Mouse (Mus musculus) myocyte (in vitro differentiated cells): ENCODE results near the gene Vps26c. TPM values are rescaled to one million over a fixed set of nuclear protein-coding genes. Genes with fewer than 3 reads are reported as not detected.
"Not testable (repeated sequence)": the region's sequence is repeated elsewhere in the genome, so short reads cannot be mapped to it uniquely, and the experiment has no call there.

ENCODE experiments used
- H3K27me3 ChIP-seq: one replicate; pipeline ENCODE4 v1.6.1; 2011; ENCODE audit not compliant: control insufficient read depth, insufficient read depth, insufficient read length
- H3K36me3 ChIP-seq: one replicate; pipeline ENCODE4 v1.6.1; 2011; ENCODE audit not compliant: control insufficient read depth, insufficient read depth
- H3K4me2 ChIP-seq: one replicate; pipeline ENCODE4 v1.6.1; 2011; ENCODE audit warnings: low read depth, control low read depth
- H3K4me3 ChIP-seq: one replicate; pipeline ENCODE4 v1.5.1; 2011; ENCODE audit warnings: mild to moderate bottlenecking, control low read depth, moderate library complexity
- H3K79me2 ChIP-seq: one replicate; pipeline ENCODE4 v1.6.1; 2011; ENCODE audit not compliant: control insufficient read depth, insufficient read depth
- H3ac ChIP-seq: one replicate; pipeline ENCODE4 v1.6.1; 2011; ENCODE audit not compliant: control insufficient read depth, insufficient read length
- CEBPB ChIP-seq: IDR thresholded peaks from 2 replicates; pipeline ENCODE4 v1.6.1; 2011; ENCODE audit warnings: mild to moderate bottlenecking, moderate library complexity; ENCODE audit not compliant: poor library complexity, insufficient read depth, severe bottlenecking
- E2F4 ChIP-seq: IDR thresholded peaks from one replicate; pipeline ENCODE4 v1.6.1; 2011; ENCODE audit warnings: mild to moderate bottlenecking, control low read depth, moderate library complexity; ENCODE audit not compliant: insufficient read depth
- MAX ChIP-seq: IDR thresholded peaks from one replicate; pipeline ENCODE4 v1.6.1; 2011; ENCODE audit warnings: low read depth, mild to moderate bottlenecking, control low read depth
- MYOD1 ChIP-seq, 3 experiments: IDR thresholded peaks; one replicate each; pipeline ENCODE4 v1.6.1; 2011; ENCODE audit warnings: control low read depth in 2 of 3, low read depth in 2 of 3, mild to moderate bottlenecking in 2 of 3, moderate library complexity in 1 of 3; ENCODE audit not compliant: insufficient read length in 2 of 3, control insufficient read depth in 1 of 3
- MYOG ChIP-seq, 3 experiments: IDR thresholded peaks; one replicate each; pipeline ENCODE4 v1.6.1; 2011; ENCODE audit warnings: control low read depth in 2 of 3, low read depth in 2 of 3, mild to moderate bottlenecking in 2 of 3; ENCODE audit not compliant: insufficient read length in 2 of 3, control insufficient read depth in 1 of 3, insufficient read depth in 1 of 3
- POLR2A ChIP-seq: IDR thresholded peaks from one replicate; pipeline ENCODE4 v1.6.1; 2011; ENCODE audit warnings: low read depth, mild to moderate bottlenecking, control low read depth, moderate library complexity; ENCODE audit not compliant: insufficient read length
- POLR2AphosphoS2 ChIP-seq: IDR thresholded peaks from one replicate; pipeline ENCODE4 v1.6.1; 2011; ENCODE audit warnings: low read depth, control low read depth; ENCODE audit not compliant: insufficient read length
- REST ChIP-seq: IDR thresholded peaks from one replicate; pipeline ENCODE4 v1.6.1; 2011; ENCODE audit warnings: mild to moderate bottlenecking, control low read depth, moderate library complexity; ENCODE audit not compliant: insufficient read depth, insufficient read length
- SRF ChIP-seq: IDR thresholded peaks from one replicate; pipeline ENCODE4 v1.6.1; 2011; ENCODE audit warnings: low read depth; ENCODE audit not compliant: control insufficient read depth, insufficient read length
- TCF12 ChIP-seq: IDR thresholded peaks from one replicate; pipeline ENCODE4 v1.6.1; 2011; ENCODE audit warnings: mild to moderate bottlenecking, control low read depth; ENCODE audit not compliant: poor library complexity, insufficient read depth, severe bottlenecking
- TCF3 ChIP-seq: IDR thresholded peaks from one replicate; pipeline ENCODE4 v1.6.1; 2011; ENCODE audit warnings: low read depth, control low read depth; ENCODE audit not compliant: insufficient read length
- USF1 ChIP-seq: IDR thresholded peaks from one replicate; pipeline ENCODE4 v1.6.1; 2011; ENCODE audit warnings: low read depth, mild to moderate bottlenecking, control low read depth, moderate library complexity
- polyA plus RNA-seq: library from polyadenylated mRNA; unstranded; fragments of >200 nt; fragmentation: generic; extraction: Trizol; gene quantifications from one replicate; pipeline ENCODE4 v1.2.1, GENCODE M21; 2012; ENCODE audit warnings: missing spikeins

Gene Vps26c
- polyA plus RNA-seq, 1 experiment: 58.3 TPM

GRCm38 (mm10) chr16:94509983-94510382 lies 16.6 kb downstream of the Vps26c start:
- peaks cover 12% of the 10 kb centered on the region for H3K79me2 ChIP-seq
- H3K36me3 ChIP-seq: peaks cover 20% of the 10 kb centered on the region
- no peaks in the 10 kb centered on the region for H3K27me3 ChIP-seq
- no peak overlapping the region for H3K4me2 ChIP-seq
- no peak overlapping the region for H3ac ChIP-seq
- H3K4me3 ChIP-seq: no peak overlapping the region
- TF ChIP-seq REST (no peak), E2F4 (no peak), MAX (no peak), USF1 (no peak), SRF (no peak), POLR2A (no peak), MYOG (IDR thresholded peaks at IDR 0.05; ENCODE audit: control insufficient read depth in 1 of 3, insufficient read depth in 1 of 3, insufficient read length in 2 of 3, low read depth in 2 of 3) (no peak), TCF12 (no peak), CEBPB (no peak), TCF3 (no peak), POLR2AphosphoS2 (no peak)

- Histone ChIP-seq H3K36me3 (peaks cover 30% of the 10 kb centered on the region), H3K79me2 (peaks cover 2% of the 10 kb centered on the region), H3ac (no peak overlapping the region), H3K27me3 (no peaks in the 10 kb centered on the region), H3K4me3 (no peak overlapping the region), H3K4me2 (no peak overlapping the region)
- TF ChIP-seq USF1 (no peak), CEBPB (no peak), SRF (no peak), TCF3 (no peak), REST (no peak), POLR2AphosphoS2 (no peak), POLR2A (no peak), TCF12 (no peak), MAX (no peak), MYOD1 (IDR thresholded peaks at IDR 0.05; ENCODE audit: control insufficient read depth in 1 of 3, insufficient read length in 2 of 3, low read depth in 2 of 3) (no peak), E2F4 (no peak), MYOG (IDR thresholded peaks at IDR 0.05; ENCODE audit: control insufficient read depth in 1 of 3, insufficient read depth in 1 of 3, insufficient read length in 2 of 3, low read depth in 2 of 3) (no peak)
Observed at GRCm38 (mm10) chr16:94508769-94509168, 17.9 kb downstream of the Vps26c start.

- Histone ChIP-seq H3K79me2 (no peaks in the 10 kb centered on the region), H3K27me3 (no peaks in the 10 kb centered on the region), H3K4me3 (no peak overlapping the region), H3ac (no peak overlapping the region), H3K36me3 (peaks cover 41% of the 10 kb centered on the region), H3K4me2 (no peak overlapping the region)
- no peak for TF ChIP-seq USF1
- TF ChIP-seq MYOG (IDR thresholded peaks at IDR 0.05; ENCODE audit: control insufficient read depth in 1 of 3, insufficient read depth in 1 of 3, insufficient read length in 2 of 3, low read depth in 2 of 3): no peak
- no peak for TF ChIP-seq CEBPB
- no peak for TF ChIP-seq E2F4
- TF ChIP-seq SRF: no peak
- TF ChIP-seq REST: no peak
- TF ChIP-seq MYOD1 (IDR thresholded peaks at IDR 0.05; ENCODE audit: control insufficient read depth in 1 of 3, insufficient read length in 2 of 3, low read depth in 2 of 3): no peak
Observed at GRCm38 (mm10) chr16:94507071-94507470, 19.6 kb downstream of the Vps26c start.

DNA sequence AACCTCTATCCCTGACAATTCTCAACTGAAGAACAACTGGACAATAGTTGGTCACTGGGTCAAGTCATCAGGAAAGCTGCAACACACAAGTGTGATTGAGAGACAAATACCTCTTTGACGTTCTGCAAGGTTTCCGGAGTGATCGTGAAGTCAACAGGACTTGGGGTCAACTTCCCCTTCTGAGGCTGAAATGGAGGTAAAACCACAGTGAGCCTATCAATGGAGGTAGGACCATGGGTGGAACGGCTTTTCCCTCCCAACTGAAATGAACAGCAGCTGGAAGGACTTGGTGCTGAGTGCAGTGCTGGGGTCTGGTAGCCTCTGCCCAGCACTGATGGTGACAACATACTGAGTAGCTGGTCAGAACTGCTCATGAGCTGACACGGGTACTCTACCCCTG lies 22.4 kb downstream of the Vps26c start:
- Histone ChIP-seq H3K27me3 (no peaks in the 10 kb centered on the region), H3K36me3 (peaks cover 52% of the 10 kb centered on the region), H3K4me3 (no peak overlapping the region), H3ac (no peak overlapping the region), H3K79me2 (no peaks in the 10 kb centered on the region), H3K4me2 (no peak overlapping the region)
- TF ChIP-seq MAX (no peak), E2F4 (no peak), CEBPB (no peak), TCF12 (no peak), SRF (no peak), POLR2A (no peak), MYOD1 (IDR thresholded peaks at IDR 0.05; ENCODE audit: control insufficient read depth in 1 of 3, insufficient read length in 2 of 3, low read depth in 2 of 3) (no peak), REST (no peak), POLR2AphosphoS2 (no peak), USF1 (no peak), MYOG (IDR thresholded peaks at IDR 0.05; ENCODE audit: control insufficient read depth in 1 of 3, insufficient read depth in 1 of 3, insufficient read length in 2 of 3, low read depth in 2 of 3) (no peak), TCF3 (no peak)

GRCm38 (mm10) chr16:94497911-94498310 lies 28.7 kb downstream of the Vps26c start:
- no peaks in the 10 kb centered on the region for H3K79me2 ChIP-seq
- TF ChIP-seq POLR2AphosphoS2: no peak
- peak; percentile 68 to 96 (median 84) for TF ChIP-seq MYOG (IDR thresholded peaks at IDR 0.05; ENCODE audit: control insufficient read depth in 1 of 3, insufficient read depth in 1 of 3, insufficient read length in 2 of 3, low read depth in 2 of 3)
- no peak for TF ChIP-seq E2F4
- TF ChIP-seq USF1: peak; percentile 63
- TF ChIP-seq TCF12: peak; percentile 31
- TF ChIP-seq POLR2A: no peak
- no peak for TF ChIP-seq TCF3
- no peak for TF ChIP-seq REST
- TF ChIP-seq MYOD1 (IDR thresholded peaks at IDR 0.05; ENCODE audit: control insufficient read depth in 1 of 3, insufficient read length in 2 of 3, low read depth in 2 of 3): peak; percentile 25 to 86 (median 82)
- no peak for TF ChIP-seq MAX
- TF ChIP-seq CEBPB: peak; percentile 92
- no peak for TF ChIP-seq SRF

GRCm38 (mm10) chr16:94497176-94497575 lies 29.5 kb downstream of the Vps26c start:
- Histone ChIP-seq H3K4me2 (peak overlapping the region; percentile 45), H3K36me3 (peaks cover 17% of the 10 kb centered on the region)
- not testable (repeated sequence) for H3K79me2 ChIP-seq, H3K4me3 ChIP-seq, H3K27me3 ChIP-seq, H3ac ChIP-seq

More at GRCm38 (mm10) chr16:94497911-94498310, 28.7 kb downstream of the Vps26c start:
- Histone ChIP-seq H3K4me2 (peak overlapping the region; percentile 41), H3K36me3 (peaks cover 19% of the 10 kb centered on the region), H3K27me3 (no peaks in the 10 kb centered on the region), H3ac (no peak overlapping the region), H3K4me3 (no peak overlapping the region)
